Mouse (Mus musculus): ENCODE results near the gene Rbm47.
"Not testable (repeated sequence)": the region's sequence is repeated elsewhere in the genome, so short reads cannot be mapped to it uniquely, and the experiment has no call there.

The Rbm47 gene

GRCm38 (mm10) chr5:66173018-66173417, at the start of gene Rbm47:
Gene Rbm47, minus strand, starts transcription at chr5:66173118.
- DNase-seq (ENCODE audit: low read depth, low spot score): no peak

DNA sequence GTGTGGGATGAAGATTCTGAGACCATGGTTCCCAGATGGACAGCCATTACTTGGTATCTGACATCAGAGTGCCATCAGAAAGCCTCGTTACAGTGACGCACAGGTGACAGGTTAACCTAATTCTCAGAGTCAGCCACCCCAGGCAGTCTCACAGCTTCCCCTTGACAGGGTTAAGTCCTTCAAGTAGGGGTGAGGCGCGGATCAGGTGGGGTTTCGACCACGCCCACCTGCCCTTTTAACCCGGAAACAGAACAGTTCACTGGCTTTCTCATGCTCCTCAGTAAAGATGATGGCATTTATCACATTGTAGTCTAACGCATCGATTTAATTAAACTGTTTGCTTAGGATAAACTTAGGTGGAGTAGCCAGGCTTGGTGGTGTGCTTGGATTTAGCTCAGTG, 47.7 kb upstream of the Rbm47 start:
- no peak for DNase-seq (ENCODE audit: low read depth, low spot score)

- DNase-seq (ENCODE audit: low read depth, low spot score): no peak
Observed at GRCm38 (mm10) chr5:66219692-66220091, 46.8 kb upstream of the Rbm47 start.

GRCm38 (mm10) chr5:66215569-66216277, 42.8 kb upstream of the Rbm47 start:
- DNase-seq (ENCODE audit: low read depth, low spot score): no peak

DNA sequence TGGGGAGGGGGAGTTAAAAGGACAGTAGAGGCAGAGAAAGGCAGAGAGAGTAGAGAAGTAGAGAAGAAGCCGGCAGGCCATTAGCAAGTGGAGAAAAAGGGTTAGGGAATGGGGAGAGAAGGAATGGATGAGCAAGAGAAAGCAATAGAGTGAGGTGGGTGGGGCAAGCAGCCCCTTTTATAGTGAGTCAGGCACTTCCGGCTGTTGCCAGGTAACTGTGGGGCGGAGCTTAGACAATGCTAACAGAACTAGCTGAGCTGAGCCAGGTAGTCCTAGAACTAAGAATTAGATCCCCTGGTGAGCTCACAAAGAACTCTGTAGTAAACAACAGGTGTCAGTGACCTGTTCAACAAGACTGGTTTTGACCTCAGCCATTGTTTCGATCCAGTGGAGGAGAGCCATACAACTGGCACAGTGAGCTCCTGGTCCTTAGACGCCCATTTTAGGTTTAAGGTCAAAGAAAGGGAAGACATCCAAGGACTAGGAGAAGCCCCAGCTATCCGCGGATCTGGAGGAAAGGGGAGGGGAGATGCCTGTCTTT, 41.5 kb upstream of the Rbm47 start:
- DNase-seq (ENCODE audit: low read depth, low spot score): no peak

GRCm38 (mm10) chr5:66209532-66210176, 36.7 kb upstream of the Rbm47 start:
- no peak for DNase-seq (ENCODE audit: low read depth, low spot score)

DNA sequence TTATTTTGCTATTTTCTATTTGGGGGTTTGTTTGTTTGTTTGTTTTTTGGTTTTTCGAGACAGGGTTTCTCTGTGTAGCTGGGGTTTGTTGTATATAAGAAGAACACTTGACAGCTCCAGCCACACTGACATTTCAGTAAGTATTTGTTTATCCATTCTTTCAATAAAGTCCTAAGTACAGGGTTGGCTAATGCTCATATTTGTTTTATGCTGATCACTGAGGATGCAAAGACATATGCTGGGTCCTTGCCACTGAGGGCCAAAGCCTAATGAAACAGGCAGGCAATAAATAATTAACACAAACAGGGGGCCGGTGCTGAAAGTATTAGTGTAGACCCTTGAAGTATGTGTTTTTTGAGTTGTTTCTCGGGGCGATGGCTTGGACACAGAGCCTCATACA, 32.0 kb upstream of the Rbm47 start:
- no peak for DNase-seq (ENCODE audit: low read depth, low spot score)

DNA sequence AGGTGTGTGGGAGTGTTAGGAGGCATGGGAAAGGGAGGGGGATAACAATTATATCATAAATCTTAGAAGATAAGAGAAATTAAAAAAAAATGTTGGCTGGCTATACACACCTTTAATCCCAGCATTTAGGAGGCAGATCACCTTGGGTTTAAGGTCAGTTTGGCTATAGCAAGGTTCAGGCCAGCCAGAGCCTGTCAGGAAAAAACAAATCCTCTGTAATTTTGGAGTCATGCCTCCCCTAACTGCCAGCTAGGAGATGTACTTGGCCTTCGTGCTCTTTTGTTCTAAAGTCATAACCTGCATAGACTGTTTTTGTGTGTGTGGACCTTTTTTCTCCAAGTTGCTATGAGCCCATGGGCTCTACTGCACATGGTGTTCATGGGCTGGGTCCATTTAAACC, 30.5 kb upstream of the Rbm47 start:
- DNase-seq (ENCODE audit: low read depth, low spot score): no peak

DNA sequence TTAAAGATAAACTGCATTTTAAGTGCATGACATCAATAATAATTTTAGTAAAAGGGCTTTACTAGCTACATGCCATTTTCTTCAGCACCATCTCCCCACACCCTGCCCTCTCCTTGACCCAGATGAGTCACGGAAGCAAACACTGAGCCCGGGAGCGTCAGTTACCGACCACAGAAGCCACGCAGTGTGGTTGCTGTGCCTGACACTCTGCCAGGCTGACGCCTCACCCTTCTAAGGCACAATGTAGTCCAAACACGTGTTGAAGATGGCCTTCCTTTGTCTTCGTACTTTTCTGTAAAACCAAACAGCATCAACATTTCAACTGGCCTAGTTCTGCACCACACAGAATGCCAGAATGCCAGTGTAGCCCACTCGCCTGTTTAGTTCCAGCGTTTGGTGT, 27.1 kb upstream of the Rbm47 start:
- no peak for DNase-seq (ENCODE audit: low read depth, low spot score)

DNA sequence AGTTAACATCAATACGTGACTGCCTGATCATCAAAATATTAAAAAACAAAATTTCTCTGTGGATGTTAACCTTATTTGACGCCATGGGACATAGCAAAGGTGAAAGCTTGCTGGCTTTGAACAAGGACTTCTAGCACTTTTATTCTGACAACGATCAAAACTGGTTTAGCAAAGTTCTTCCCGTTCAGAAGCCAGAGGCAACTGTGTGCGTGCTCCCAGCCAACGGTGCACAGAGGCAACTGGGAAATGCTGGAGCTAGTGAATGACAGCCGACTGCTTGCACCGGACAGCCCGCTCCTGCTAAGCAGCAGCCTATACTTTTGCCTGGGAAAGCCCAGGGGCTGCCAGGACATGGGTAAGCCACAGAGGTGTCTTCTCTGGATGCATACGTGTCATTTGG, 22.4 kb upstream of the Rbm47 start:
- DNase-seq (ENCODE audit: low read depth, low spot score): no peak

GRCm38 (mm10) chr5:66193218-66193846, 20.4 kb upstream of the Rbm47 start:
- DNase-seq (ENCODE audit: low read depth, low spot score): no peak

DNA sequence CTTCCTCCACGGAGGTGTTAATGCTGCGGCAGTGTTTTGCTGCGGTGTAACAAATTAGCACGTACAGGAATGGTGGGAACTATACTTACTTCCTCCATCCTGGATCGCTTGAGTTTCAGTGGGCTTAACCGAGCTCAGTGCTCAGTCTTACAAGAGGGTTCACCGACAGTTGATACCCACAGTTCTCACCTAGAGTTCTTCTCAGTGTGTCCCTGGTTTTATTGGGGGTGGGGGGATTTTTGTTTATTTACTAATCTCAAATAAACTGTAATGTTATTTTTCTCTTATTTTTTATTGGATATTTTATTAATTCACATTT, 18.2 kb upstream of the Rbm47 start:
- no peak for DNase-seq (ENCODE audit: low read depth, low spot score)

DNA sequence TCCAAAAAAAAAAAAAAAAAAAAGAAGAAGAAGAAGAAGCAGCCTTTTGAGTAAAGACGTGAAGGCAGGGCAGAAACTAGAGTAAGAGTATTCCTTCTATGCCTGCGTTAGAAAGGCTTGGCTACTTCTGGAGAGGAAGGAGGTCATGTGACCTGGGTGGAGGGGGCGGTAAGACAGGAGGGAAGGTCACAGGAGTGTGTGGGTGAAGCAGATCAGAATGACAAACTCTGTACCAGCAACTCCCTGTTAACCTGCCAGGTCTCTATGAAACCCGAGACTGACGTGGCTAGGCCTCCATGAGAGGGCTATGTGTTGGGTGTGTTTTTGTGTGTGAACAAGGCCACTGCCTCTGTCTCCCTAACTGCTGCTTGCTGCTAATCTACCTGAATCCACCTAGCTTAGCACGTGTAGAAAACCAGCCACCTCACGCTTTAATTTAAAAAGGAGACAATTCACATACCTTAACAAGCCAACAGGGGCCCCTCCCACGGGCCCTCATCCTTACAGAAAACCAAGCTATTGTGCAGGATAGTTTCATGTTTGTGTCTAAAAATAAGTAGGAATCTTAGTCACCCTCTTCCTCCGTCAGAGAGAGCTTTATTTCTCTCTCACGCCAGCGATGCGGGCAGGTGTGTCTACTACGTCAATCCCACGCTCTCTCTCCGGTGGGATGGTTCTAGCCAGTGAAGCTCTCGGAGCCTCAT, 17.7 kb upstream of the Rbm47 start:
- no peak for DNase-seq (ENCODE audit: low read depth, low spot score)

- DNase-seq (ENCODE audit: low read depth, low spot score): not testable (repeated sequence)
Observed at GRCm38 (mm10) chr5:66188591-66188990, 15.7 kb upstream of the Rbm47 start.

DNA sequence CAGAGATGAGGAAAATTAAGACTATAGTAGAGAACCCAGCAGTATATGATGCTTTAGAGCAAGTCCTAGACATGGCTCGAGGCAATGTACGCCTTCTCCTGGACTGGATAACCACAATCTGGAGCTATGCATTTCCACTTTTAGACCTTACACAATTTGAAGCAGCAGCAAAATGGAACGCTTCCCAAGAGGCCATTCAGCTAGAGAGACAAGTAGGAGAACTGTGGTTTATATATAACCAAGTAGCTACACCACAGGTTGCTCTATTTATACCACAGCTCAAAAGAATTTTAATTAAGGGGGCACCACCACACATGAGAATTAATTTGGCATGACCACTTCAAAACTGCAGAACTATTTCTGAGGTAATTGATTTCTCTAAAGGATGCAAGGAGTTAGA, 9.2 kb upstream of the Rbm47 start:
- DNase-seq (ENCODE audit: low read depth, low spot score): no peak

- no peak for DNase-seq (ENCODE audit: low read depth, low spot score)
Observed at GRCm38 (mm10) chr5:66174160-66174837, 1.4 kb upstream of the Rbm47 start.

DNA sequence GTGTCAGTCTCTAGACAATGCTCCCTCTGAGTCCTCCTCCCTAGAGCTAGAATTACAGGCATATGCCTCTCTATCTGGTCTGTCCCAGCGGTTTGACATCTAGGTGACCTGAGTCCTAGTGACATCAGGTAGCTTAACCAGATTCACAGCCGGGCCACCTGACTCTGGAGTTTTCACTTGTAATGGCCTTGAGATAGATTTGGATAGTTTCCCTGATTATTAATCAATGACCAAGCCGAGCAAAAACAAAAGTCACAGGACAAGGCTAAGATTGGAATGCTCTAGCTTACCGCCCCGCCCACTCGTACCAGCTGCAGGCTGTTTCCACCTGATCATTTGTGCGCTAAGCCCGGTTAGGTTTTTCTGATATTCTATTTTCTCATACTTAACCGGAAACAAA, 2.3 kb downstream of the Rbm47 start:
- DNase-seq (ENCODE audit: low read depth, low spot score): no peak

DNA sequence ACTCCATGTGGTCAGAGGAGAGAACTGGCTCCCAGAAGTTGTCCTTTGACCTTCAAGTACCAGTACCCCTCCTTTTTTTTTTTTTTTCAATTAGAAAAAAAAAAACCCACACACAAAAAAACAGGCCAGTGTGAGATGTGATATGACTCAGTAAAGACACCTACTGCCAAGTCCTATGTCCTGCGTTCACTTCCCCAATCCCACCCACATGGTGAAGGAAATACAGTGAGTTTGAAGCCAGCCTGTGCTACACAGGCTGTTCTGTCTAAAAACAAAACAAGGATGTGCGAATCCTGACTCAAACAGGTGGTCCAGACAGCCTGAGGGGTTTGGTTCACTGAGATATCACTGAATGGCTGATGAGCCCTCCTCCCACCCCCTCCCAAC, 3.8 kb downstream of the Rbm47 start:
- no peak for DNase-seq (ENCODE audit: low read depth, low spot score)

DNA sequence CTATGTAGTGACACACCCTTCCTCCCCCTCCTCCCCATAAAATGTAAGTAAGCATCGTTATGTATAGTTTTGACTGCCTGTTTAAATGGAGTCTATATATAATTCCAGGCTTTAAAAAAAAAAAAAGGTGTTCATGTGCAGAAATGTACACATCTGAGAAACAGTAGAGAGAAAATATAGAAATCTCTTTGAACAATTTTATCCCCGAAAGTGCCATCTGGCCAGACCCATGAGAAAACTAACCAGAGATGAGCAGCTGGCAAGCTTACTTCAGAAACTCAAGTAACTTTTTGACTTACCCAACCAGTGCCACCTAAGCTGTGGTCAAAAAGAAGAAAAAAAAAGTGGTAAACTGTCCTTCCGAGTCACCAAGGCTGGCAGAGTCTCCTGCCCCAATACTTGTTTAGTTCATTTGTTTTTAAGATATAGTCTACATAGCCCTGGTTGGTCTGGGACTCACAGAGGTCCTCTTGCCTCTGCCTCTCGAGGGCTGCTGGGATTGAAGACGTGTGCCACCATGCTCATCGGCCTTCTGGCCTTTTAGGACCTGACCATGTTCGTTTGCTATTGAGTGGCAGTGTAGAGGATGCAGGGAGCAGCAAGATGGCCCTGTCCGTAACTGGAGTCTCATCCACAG, 4.3 kb downstream of the Rbm47 start:
- no peak for DNase-seq (ENCODE audit: low read depth, low spot score)

- DNase-seq (ENCODE audit: low read depth, low spot score): no peak
Observed at GRCm38 (mm10) chr5:66166931-66167330, 6.0 kb downstream of the Rbm47 start.

- no peak for DNase-seq (ENCODE audit: low read depth, low spot score)
Observed at GRCm38 (mm10) chr5:66166193-66166629, 6.7 kb downstream of the Rbm47 start.

Measured in embryo, embryonic 11.5 days (tissue).